Mouse (Mus musculus) cerebellum, adult 2 months (tissue): ENCODE data around the gene Arfrp1.

Experiments
- CTCF ChIP-seq: fragments of 200-500 bp; IDR thresholded peaks from 2 replicates; pipeline ENCODE4 v1.5.1; 2011; ENCODE audit warnings: low read depth, mild to moderate bottlenecking, control low read depth, low read length, moderate library complexity, borderline replicate concordance; ENCODE audit not compliant: insufficient read depth
- POLR2A ChIP-seq: fragments of 200-500 bp; IDR thresholded peaks from 2 replicates; pipeline ENCODE4 v1.6.1; 2011; ENCODE audit warnings: low read length, control low read depth, borderline replicate concordance; ENCODE audit not compliant: insufficient read depth

DNA sequence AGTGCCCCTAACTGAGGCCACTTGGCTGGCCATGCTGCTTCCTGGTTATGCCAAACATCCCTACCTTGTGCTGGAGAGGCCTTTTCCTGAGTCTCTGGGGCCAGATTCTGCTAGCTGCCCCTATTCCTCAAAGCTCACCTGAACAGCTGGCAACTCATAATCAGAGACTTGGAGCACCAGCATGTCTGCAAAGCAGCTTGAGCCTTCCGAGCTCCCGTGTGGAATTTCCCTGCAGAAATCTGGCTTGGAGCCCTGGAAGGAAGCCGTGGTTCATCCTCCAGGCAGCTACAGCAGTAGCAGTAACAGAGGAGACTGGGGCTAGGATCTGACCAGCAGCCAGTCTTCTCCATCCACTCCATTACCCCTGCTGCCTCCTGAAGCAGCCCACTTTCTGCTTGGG lies 20.7 kb upstream of the Arfrp1 start:
- TF ChIP-seq POLR2A = no peak
- no peak for TF ChIP-seq CTCF
